Mouse (Mus musculus): ENCODE results near the gene Cnpy2. TPM values are rescaled to one million over a fixed set of nuclear protein-coding genes. Genes with fewer than 3 reads are reported as not detected.
A peak's percentile ranks its signal among the peaks of the same experiment; 100 is the strongest.

Cnpy2 gene
- polyA plus RNA-seq, 1 experiment from 2014 or later = 364 TPM

- Histone ChIP-seq H3K9me3 (ENCODE audit: control insufficient read depth, low read length) (no peaks in the 10 kb centered on the region), H3K4me3 (ENCODE audit: low read depth, low read length) (peak overlapping the region; percentile 68), H3K4me1 (ENCODE audit: control insufficient read depth, insufficient read depth, low read length) (0 out of 2 replicates have a peak, but pooled peaks cover 10% of the 10 kb centered on the region), H3K27me3 (replicated peaks; ENCODE audit: control insufficient read depth, insufficient read depth, low read length) (no peaks in the 10 kb centered on the region), H3K27ac (replicated peaks; ENCODE audit: low read depth, low read length) (no peak overlapping the region), H3K36me3 (ENCODE audit: control insufficient read depth, insufficient read depth, low read length) (no peaks in the 10 kb centered on the region), H3K9ac (ENCODE audit: low read depth, low read length) (peak overlapping the region; percentile 20; the same call in 1 of the 2 replicates), H3K4me2 (ENCODE audit: low read depth, low read length) (peak overlapping the region; percentile 62)
- WGBS = 68% methylated on average over 2 of the region's 2 CpGs
- no peak for ATAC-seq (ENCODE audit: low read depth)
- no peak for DNase-seq (ENCODE audit: low spot score)
Observed at GRCm38 (mm10) chr10:128338948-128339347, 16.7 kb downstream of the Cnpy2 start.

- no peak overlapping the region for H3K27ac ChIP-seq (replicated peaks; ENCODE audit: low read depth, low read length)
- no peak overlapping the region for H3K4me3 ChIP-seq (ENCODE audit: low read depth, low read length)
- no peaks in the 10 kb centered on the region for H3K27me3 ChIP-seq (replicated peaks; ENCODE audit: control insufficient read depth, insufficient read depth, low read length)
- H3K9me3 ChIP-seq (ENCODE audit: control insufficient read depth, low read length) = no peaks in the 10 kb centered on the region
- no peak overlapping the region for H3K9ac ChIP-seq (ENCODE audit: low read depth, low read length)
- 88% methylated on average over 2 of the region's 2 CpGs for WGBS
- DNase-seq (ENCODE audit: low spot score) (no peak), ATAC-seq (ENCODE audit: low read depth) (no peak)
- no peaks in the 10 kb centered on the region for H3K36me3 ChIP-seq (ENCODE audit: control insufficient read depth, insufficient read depth, low read length)
- 0 out of 2 replicates have a peak, but pooled peaks cover 13% of the 10 kb centered on the region for H3K4me1 ChIP-seq (ENCODE audit: control insufficient read depth, insufficient read depth, low read length)
- H3K4me2 ChIP-seq (ENCODE audit: low read depth, low read length) = no peak overlapping the region
Observed at GRCm38 (mm10) chr10:128340257-128340656, 18.0 kb downstream of the Cnpy2 start.

GRCm38 (mm10) chr10:128343436-128343835, 21.2 kb downstream of the Cnpy2 start:
- H3K27ac ChIP-seq (replicated peaks; ENCODE audit: low read depth, low read length) = no peak overlapping the region
- WGBS = 91% methylated on average over 1 of the region's 1 CpGs
- ATAC-seq (ENCODE audit: low read depth) = no peak

DNA sequence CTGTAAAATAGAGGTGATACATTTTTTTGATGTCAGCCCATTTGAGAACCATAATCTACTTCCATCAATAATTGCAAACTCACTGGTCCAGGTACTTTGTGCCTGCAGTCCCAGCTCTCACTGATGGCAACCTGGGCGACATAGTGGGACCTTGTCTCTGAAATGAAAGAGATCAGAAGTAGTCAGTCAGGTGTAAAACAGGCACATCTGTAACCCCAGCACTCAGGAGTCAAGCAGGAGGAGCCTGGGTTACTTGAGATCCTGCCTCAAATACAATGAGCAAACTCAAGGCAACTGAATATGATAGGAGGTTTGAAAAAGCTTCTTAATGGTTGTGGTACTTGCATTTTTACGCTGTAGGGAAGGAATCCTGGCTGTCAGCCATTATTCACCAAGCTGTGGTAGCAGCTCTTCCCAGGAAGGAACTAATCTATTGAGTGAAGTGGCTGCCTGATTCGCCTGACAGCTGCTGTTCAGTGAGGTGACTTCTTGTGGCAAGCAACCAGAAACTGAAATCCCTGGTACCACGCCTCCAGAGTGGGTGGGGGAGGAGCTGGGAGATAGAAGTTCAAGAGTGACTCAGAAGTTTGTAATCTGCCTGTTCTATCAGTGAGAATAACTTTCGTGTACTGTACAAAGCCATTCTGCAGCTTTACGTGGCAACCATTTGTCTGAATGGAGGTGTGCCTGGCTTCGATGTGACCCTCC, 22.5 kb downstream of the Cnpy2 start:
- H3K4me2 ChIP-seq (ENCODE audit: low read depth, low read length) = peak overlapping the region; percentile 20
- peak; percentile 94 for DNase-seq (ENCODE audit: low spot score)
- H3K4me1 ChIP-seq (ENCODE audit: control insufficient read depth, insufficient read depth, low read length) = peaks cover 3% of the 10 kb centered on the region; the same call in 1 of the 2 replicates
- no peak overlapping the region for H3K9ac ChIP-seq (ENCODE audit: low read depth, low read length)
- H3K9me3 ChIP-seq (ENCODE audit: control insufficient read depth, low read length) = no peaks in the 10 kb centered on the region
- ATAC-seq (ENCODE audit: low read depth) = peak; percentile 83
- peaks cover 3% of the 10 kb centered on the region; the same call in 1 of the 2 replicates for H3K36me3 ChIP-seq (ENCODE audit: control insufficient read depth, insufficient read depth, low read length)
- 39% methylated on average over 7 of the region's 7 CpGs for WGBS
- H3K4me3 ChIP-seq (ENCODE audit: low read depth, low read length) = no peak overlapping the region
- peak overlapping the region; percentile 74 for H3K27ac ChIP-seq (replicated peaks; ENCODE audit: low read depth, low read length)
- no peaks in the 10 kb centered on the region for H3K27me3 ChIP-seq (replicated peaks; ENCODE audit: control insufficient read depth, insufficient read depth, low read length)

More at GRCm38 (mm10) chr10:128343436-128343835, 21.2 kb downstream of the Cnpy2 start:
- no peaks in the 10 kb centered on the region for H3K9me3 ChIP-seq (ENCODE audit: control insufficient read depth, low read length)
- H3K27me3 ChIP-seq (replicated peaks; ENCODE audit: control insufficient read depth, insufficient read depth, low read length) = no peaks in the 10 kb centered on the region
- no peak for DNase-seq (ENCODE audit: low spot score)
- H3K36me3 ChIP-seq (ENCODE audit: control insufficient read depth, insufficient read depth, low read length) = no peaks in the 10 kb centered on the region
- no peak overlapping the region for H3K4me3 ChIP-seq (ENCODE audit: low read depth, low read length)
- peaks cover 12% of the 10 kb centered on the region; the same call in 1 of the 2 replicates for H3K4me1 ChIP-seq (ENCODE audit: control insufficient read depth, insufficient read depth, low read length)
- no peak overlapping the region for H3K4me2 ChIP-seq (ENCODE audit: low read depth, low read length)
- H3K9ac ChIP-seq (ENCODE audit: low read depth, low read length) = no peak overlapping the region

- Histone ChIP-seq H3K9ac (ENCODE audit: low read depth, low read length) (no peak overlapping the region), H3K36me3 (ENCODE audit: control insufficient read depth, insufficient read depth, low read length) (peaks cover 30% of the 10 kb centered on the region), H3K4me2 (ENCODE audit: low read depth, low read length) (no peak overlapping the region), H3K4me3 (ENCODE audit: low read depth, low read length) (no peak overlapping the region), H3K4me1 (ENCODE audit: control insufficient read depth, insufficient read depth, low read length) (peaks cover 3% of the 10 kb centered on the region; the same call in 1 of the 2 replicates), H3K27ac (replicated peaks; ENCODE audit: low read depth, low read length) (no peak overlapping the region), H3K27me3 (replicated peaks; ENCODE audit: control insufficient read depth, insufficient read depth, low read length) (no peaks in the 10 kb centered on the region), H3K9me3 (ENCODE audit: control insufficient read depth, low read length) (no peaks in the 10 kb centered on the region)
- 92% methylated on average over 8 of the region's 8 CpGs for WGBS
- ATAC-seq (ENCODE audit: low read depth) (no peak), DNase-seq (ENCODE audit: low spot score) (no peak)
Observed at GRCm38 (mm10) chr10:128347541-128347940, 25.3 kb downstream of the Cnpy2 start.

GRCm38 (mm10) chr10:128358796-128359195, 36.5 kb downstream of the Cnpy2 start:
- Histone ChIP-seq H3K36me3 (ENCODE audit: control insufficient read depth, insufficient read depth, low read length) (peaks cover 90% of the 10 kb centered on the region), H3K4me3 (ENCODE audit: low read depth, low read length) (no peak overlapping the region), H3K9me3 (ENCODE audit: control insufficient read depth, low read length) (no peaks in the 10 kb centered on the region), H3K27ac (replicated peaks; ENCODE audit: low read depth, low read length) (no peak overlapping the region), H3K4me2 (ENCODE audit: low read depth, low read length) (no peak overlapping the region), H3K27me3 (replicated peaks; ENCODE audit: control insufficient read depth, insufficient read depth, low read length) (no peaks in the 10 kb centered on the region), H3K9ac (ENCODE audit: low read depth, low read length) (no peak overlapping the region), H3K4me1 (ENCODE audit: control insufficient read depth, insufficient read depth, low read length) (no peaks in the 10 kb centered on the region)
- ATAC-seq (ENCODE audit: low read depth) (no peak; the same call in 1 of the 2 replicates), DNase-seq (ENCODE audit: low spot score) (peak; percentile 50)
- 45% methylated on average over 2 of the region's 2 CpGs for WGBS

DNA sequence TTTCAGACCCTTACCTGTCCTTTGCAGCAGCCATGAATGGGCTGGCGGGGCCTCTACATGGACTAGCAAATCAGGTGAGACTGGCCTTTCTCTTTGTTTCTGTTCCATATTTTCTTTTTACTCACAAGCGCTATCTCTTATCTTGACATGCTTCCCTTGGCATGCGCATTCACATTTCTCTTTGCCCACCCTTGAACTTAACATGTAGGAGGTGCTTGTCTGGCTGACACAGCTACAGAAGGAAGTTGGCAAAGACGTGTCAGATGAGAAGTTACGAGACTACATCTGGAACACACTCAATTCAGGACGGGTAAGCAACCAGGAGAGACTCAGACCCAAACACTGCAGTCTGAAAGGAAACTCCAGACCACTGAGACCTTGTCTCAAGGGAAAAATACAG, 37.0 kb downstream of the Cnpy2 start:
- no peaks in the 10 kb centered on the region for H3K27me3 ChIP-seq (replicated peaks; ENCODE audit: control insufficient read depth, insufficient read depth, low read length)
- no peaks in the 10 kb centered on the region for H3K9me3 ChIP-seq (ENCODE audit: control insufficient read depth, low read length)
- H3K4me1 ChIP-seq (ENCODE audit: control insufficient read depth, insufficient read depth, low read length) = no peaks in the 10 kb centered on the region
- no peak overlapping the region for H3K4me3 ChIP-seq (ENCODE audit: low read depth, low read length)
- H3K9ac ChIP-seq (ENCODE audit: low read depth, low read length) = no peak overlapping the region
- DNase-seq (ENCODE audit: low spot score) = no peak
- peaks cover 87% of the 10 kb centered on the region for H3K36me3 ChIP-seq (ENCODE audit: control insufficient read depth, insufficient read depth, low read length)
- no peak overlapping the region for H3K4me2 ChIP-seq (ENCODE audit: low read depth, low read length)
- H3K27ac ChIP-seq (replicated peaks; ENCODE audit: low read depth, low read length) = no peak overlapping the region
- no peak for ATAC-seq (ENCODE audit: low read depth)
- 89% methylated on average over 6 of the region's 6 CpGs for WGBS

- H3K36me3 ChIP-seq (ENCODE audit: control insufficient read depth, insufficient read depth, low read length) = peaks cover 75% of the 10 kb centered on the region
- ATAC-seq (ENCODE audit: low read depth) (no peak), DNase-seq (ENCODE audit: low spot score) (no peak)
- no peaks in the 10 kb centered on the region for H3K27me3 ChIP-seq (replicated peaks; ENCODE audit: control insufficient read depth, insufficient read depth, low read length)
- no peaks in the 10 kb centered on the region for H3K9me3 ChIP-seq (ENCODE audit: control insufficient read depth, low read length)
- H3K27ac ChIP-seq (replicated peaks; ENCODE audit: low read depth, low read length) = no peak overlapping the region
- H3K4me2 ChIP-seq (ENCODE audit: low read depth, low read length) = no peak overlapping the region
- H3K4me1 ChIP-seq (ENCODE audit: control insufficient read depth, insufficient read depth, low read length) = no peaks in the 10 kb centered on the region
- WGBS = 94% methylated on average over 6 of the region's 6 CpGs
- no peak overlapping the region for H3K9ac ChIP-seq (ENCODE audit: low read depth, low read length)
- H3K4me3 ChIP-seq (ENCODE audit: low read depth, low read length) = no peak overlapping the region
Observed at GRCm38 (mm10) chr10:128361836-128362235, 39.6 kb downstream of the Cnpy2 start.

DNA sequence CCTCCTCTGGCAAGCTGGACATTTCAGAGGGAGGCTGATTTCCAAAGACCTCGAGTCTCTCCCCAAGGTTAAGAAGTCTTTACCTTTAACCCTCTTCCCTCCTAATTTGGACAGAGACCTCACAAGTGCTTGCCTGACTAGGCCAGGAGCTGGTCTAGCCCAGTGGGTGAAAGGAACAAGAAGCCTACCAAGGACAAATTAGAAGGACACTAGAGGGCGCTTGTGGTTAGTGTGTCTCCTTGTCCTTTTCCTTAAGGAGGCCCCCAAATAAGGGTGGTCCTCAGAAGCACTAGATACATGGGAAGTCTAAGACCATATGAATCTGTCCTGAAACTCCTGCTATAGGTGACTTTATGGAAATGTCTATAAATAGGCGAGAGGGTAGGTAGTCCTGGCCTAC, 40.3 kb downstream of the Cnpy2 start:
- WGBS = 54% methylated on average over 3 of the region's 3 CpGs
- ATAC-seq (ENCODE audit: low read depth) = peak; percentile 26; the same call in 1 of the 2 replicates
- H3K4me2 ChIP-seq (ENCODE audit: low read depth, low read length) = no peak overlapping the region
- peaks cover 71% of the 10 kb centered on the region for H3K36me3 ChIP-seq (ENCODE audit: control insufficient read depth, insufficient read depth, low read length)
- H3K27ac ChIP-seq (replicated peaks; ENCODE audit: low read depth, low read length) = no peak overlapping the region
- no peak overlapping the region for H3K9ac ChIP-seq (ENCODE audit: low read depth, low read length)
- peak; percentile 74 for DNase-seq (ENCODE audit: low spot score)
- no peaks in the 10 kb centered on the region for H3K27me3 ChIP-seq (replicated peaks; ENCODE audit: control insufficient read depth, insufficient read depth, low read length)
- H3K4me1 ChIP-seq (ENCODE audit: control insufficient read depth, insufficient read depth, low read length) = peaks cover under 1% of the 10 kb centered on the region; the same call in 1 of the 2 replicates
- no peak overlapping the region for H3K4me3 ChIP-seq (ENCODE audit: low read depth, low read length)
- no peaks in the 10 kb centered on the region for H3K9me3 ChIP-seq (ENCODE audit: control insufficient read depth, low read length)
